Mouse (Mus musculus): ENCODE measurements around the gene Proz.

- TF ChIP-seq CTCF (conservative IDR thresholded peaks at IDR 0.05; ENCODE audit: insufficient read depth, insufficient read length, low read depth, low read length) (no peak), POLR2A (IDR thresholded peaks at IDR 0.05; ENCODE audit: low read depth, low read length) (no peak)
Measured at GRCm38 (mm10) chr8:13124897-13125296, 64.2 kb downstream of the Proz start.

All from kidney, adult 2 months (tissue).